Mouse (Mus musculus): ENCODE results near the gene Thyn1. TPM values are rescaled to one million over a fixed set of nuclear protein-coding genes. Genes with fewer than 3 reads are reported as not detected.
A peak's percentile ranks its signal among the peaks of the same experiment; 100 is the strongest.

The Thyn1 gene
- 146 and 151 TPM in 2 replicates for polyA plus RNA-seq (2015; fragmentation: Nextera tagmentation; extraction: Ambion mirVana)

- peak; percentile 100 for ATAC-seq (ENCODE audit: low FRiP score, low TSS enrichment)
Observed at GRCm38 (mm10) chr9:26999461-27000395, at the start of gene Thyn1, which contains the start of gene Acad8. Gene Thyn1 (plus strand): TSS chr9:26999710. Gene Acad8 (minus strand): TSS chr9:26999566.

DNA sequence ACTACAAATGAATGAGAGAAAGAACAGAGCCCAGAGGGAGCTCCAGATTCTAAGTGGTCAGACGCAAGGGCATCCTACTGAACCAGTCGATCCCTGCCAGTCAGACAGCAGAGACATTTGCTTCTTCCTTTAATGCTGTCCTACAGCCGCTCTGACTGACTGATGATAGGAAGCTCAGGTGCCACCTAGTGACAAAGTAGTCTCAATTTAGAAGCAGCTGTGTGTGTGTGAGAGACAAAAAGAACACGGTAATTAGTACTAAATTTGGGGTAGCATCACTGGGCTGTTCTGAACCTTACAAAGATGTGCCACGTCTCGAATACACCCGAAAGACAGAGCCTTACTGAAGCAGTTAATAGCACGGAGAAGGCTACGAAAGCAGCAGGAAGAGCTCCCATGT lies 21.8 kb upstream of the Thyn1 start:
- no peaks in the 10 kb centered on the region for H3K4me1 ChIP-seq (ENCODE audit: insufficient read depth, low read length)
- no peak overlapping the region for H3K27ac ChIP-seq (ENCODE audit: low read length)
- no peak for ATAC-seq (ENCODE audit: low FRiP score, low TSS enrichment)
- no peak overlapping the region for H3K9ac ChIP-seq (replicated peaks; ENCODE audit: low read length)
- no peak overlapping the region for H3K4me3 ChIP-seq (ENCODE audit: low read length)
- no peaks in the 10 kb centered on the region for H3K9me3 ChIP-seq (ENCODE audit: low read length)
- peaks cover 57% of the 10 kb centered on the region for H3K36me3 ChIP-seq (ENCODE audit: insufficient read depth, low read length)
- no peak overlapping the region for H3K4me2 ChIP-seq (replicated peaks; ENCODE audit: low read depth, low read length)
- H3K27me3 ChIP-seq (ENCODE audit: insufficient read depth, low read length), result no peaks in the 10 kb centered on the region
- WGBS, result 92% methylated on average over 9 of the region's 9 CpGs

More at GRCm38 (mm10) chr9:26999461-27000395, at the start of gene Thyn1, which contains the start of gene Acad8:
- no peaks in the 10 kb centered on the region for H3K27me3 ChIP-seq (ENCODE audit: insufficient read depth, low read length)
- peak within 1 kb of the TSS; percentile 76 for H3K4me3 ChIP-seq (ENCODE audit: low read length)
- H3K4me2 ChIP-seq (replicated peaks; ENCODE audit: low read depth, low read length), result peak within 1 kb of the TSS; percentile 82
- peaks cover 17% of the 10 kb centered on the region for H3K36me3 ChIP-seq (ENCODE audit: insufficient read depth, low read length)
- H3K9ac ChIP-seq (replicated peaks; ENCODE audit: low read length), result peak within 1 kb of the TSS; percentile 90
- H3K9me3 ChIP-seq (ENCODE audit: low read length), result no peaks in the 10 kb centered on the region
- peaks cover 19% of the 10 kb centered on the region for H3K4me1 ChIP-seq (ENCODE audit: insufficient read depth, low read length)
- under 1% methylated on average over 35 of the region's 35 CpGs for WGBS
- H3K27ac ChIP-seq (ENCODE audit: low read length), result peak within 1 kb of the TSS; percentile 70

DNA sequence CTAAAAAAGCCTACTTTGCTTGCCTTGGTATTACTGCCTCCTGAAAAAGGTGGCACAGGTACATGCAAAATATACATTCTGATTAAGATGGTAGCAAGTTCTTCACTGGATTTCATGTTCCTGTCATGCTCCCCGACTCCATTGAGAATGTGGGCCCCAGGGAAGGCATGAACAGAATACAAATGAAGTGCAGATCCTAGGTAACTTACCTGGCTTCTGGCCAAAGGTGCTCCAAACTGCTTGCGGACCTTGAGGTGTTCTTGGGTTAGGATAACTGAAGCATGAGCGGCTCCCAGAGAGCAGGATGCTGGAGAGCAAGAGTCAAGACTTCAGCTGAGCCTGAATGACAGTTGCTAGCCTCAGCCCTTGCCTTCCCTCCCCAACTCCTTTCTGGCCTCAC lies 20.7 kb upstream of the Thyn1 start:
- no peaks in the 10 kb centered on the region for H3K9me3 ChIP-seq (ENCODE audit: low read length)
- no peak overlapping the region for H3K4me2 ChIP-seq (replicated peaks; ENCODE audit: low read depth, low read length)
- no peak for ATAC-seq (ENCODE audit: low FRiP score, low TSS enrichment)
- no peak overlapping the region for H3K9ac ChIP-seq (replicated peaks; ENCODE audit: low read length)
- H3K27me3 ChIP-seq (ENCODE audit: insufficient read depth, low read length), result no peaks in the 10 kb centered on the region
- H3K36me3 ChIP-seq (ENCODE audit: insufficient read depth, low read length), result peaks cover 50% of the 10 kb centered on the region
- 77% methylated on average over 3 of the region's 3 CpGs for WGBS
- H3K4me1 ChIP-seq (ENCODE audit: insufficient read depth, low read length), result no peaks in the 10 kb centered on the region
- H3K27ac ChIP-seq (ENCODE audit: low read length), result no peak overlapping the region
- H3K4me3 ChIP-seq (ENCODE audit: low read length), result no peak overlapping the region

- ATAC-seq (ENCODE audit: low FRiP score, low TSS enrichment), result no peak
- H3K27me3 ChIP-seq (ENCODE audit: insufficient read depth, low read length), result no peaks in the 10 kb centered on the region
- no peak overlapping the region for H3K4me2 ChIP-seq (replicated peaks; ENCODE audit: low read depth, low read length)
- no peak overlapping the region for H3K9ac ChIP-seq (replicated peaks; ENCODE audit: low read length)
- H3K4me3 ChIP-seq (ENCODE audit: low read length), result no peak overlapping the region
- WGBS, result 87% methylated on average over 2 of the region's 2 CpGs
- H3K4me1 ChIP-seq (ENCODE audit: insufficient read depth, low read length), result no peaks in the 10 kb centered on the region
- no peaks in the 10 kb centered on the region for H3K9me3 ChIP-seq (ENCODE audit: low read length)
- H3K36me3 ChIP-seq (ENCODE audit: insufficient read depth, low read length), result peaks cover 35% of the 10 kb centered on the region
- H3K27ac ChIP-seq (ENCODE audit: low read length), result no peak overlapping the region
Observed at GRCm38 (mm10) chr9:26985090-26985613, 14.4 kb upstream of the Thyn1 start.

GRCm38 (mm10) chr9:26985668-26986277 lies 13.7 kb upstream of the Thyn1 start:
- Histone ChIP-seq H3K4me1 (ENCODE audit: insufficient read depth, low read length) (no peaks in the 10 kb centered on the region), H3K36me3 (ENCODE audit: insufficient read depth, low read length) (peaks cover 35% of the 10 kb centered on the region), H3K27me3 (ENCODE audit: insufficient read depth, low read length) (no peaks in the 10 kb centered on the region), H3K9me3 (ENCODE audit: low read length) (no peaks in the 10 kb centered on the region), H3K4me3 (ENCODE audit: low read length) (no peak overlapping the region), H3K27ac (ENCODE audit: low read length) (no peak overlapping the region), H3K9ac (replicated peaks; ENCODE audit: low read length) (no peak overlapping the region), H3K4me2 (replicated peaks; ENCODE audit: low read depth, low read length) (no peak overlapping the region)
- no peak for ATAC-seq (ENCODE audit: low FRiP score, low TSS enrichment)
- 96% methylated on average over 6 of the region's 6 CpGs for WGBS

DNA sequence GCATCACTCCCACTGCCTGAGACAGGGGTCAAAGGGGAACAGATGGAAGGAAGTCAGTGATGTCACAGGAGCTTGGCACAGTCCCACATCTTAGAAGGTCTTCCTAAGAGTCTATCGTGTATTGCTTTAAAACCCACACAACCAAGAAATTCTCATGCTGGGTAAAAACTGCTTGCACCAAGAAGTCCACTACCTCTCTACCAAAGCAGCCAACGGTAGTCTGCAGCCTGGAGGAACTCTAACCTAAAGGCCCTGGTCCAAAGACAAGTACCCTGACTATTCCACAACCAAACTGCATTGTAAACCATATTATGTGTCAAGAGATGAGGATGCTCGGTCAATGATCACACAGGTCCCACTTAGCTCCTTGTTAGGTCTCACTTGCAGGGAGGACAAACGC lies 9.3 kb upstream of the Thyn1 start:
- peaks cover 41% of the 10 kb centered on the region for H3K36me3 ChIP-seq (ENCODE audit: insufficient read depth, low read length)
- H3K9ac ChIP-seq (replicated peaks; ENCODE audit: low read length), result no peak overlapping the region
- 83% methylated on average over 4 of the region's 4 CpGs for WGBS
- ATAC-seq (ENCODE audit: low FRiP score, low TSS enrichment), result no peak
- no peak overlapping the region for H3K4me2 ChIP-seq (replicated peaks; ENCODE audit: low read depth, low read length)
- H3K9me3 ChIP-seq (ENCODE audit: low read length), result no peaks in the 10 kb centered on the region
- no peaks in the 10 kb centered on the region for H3K27me3 ChIP-seq (ENCODE audit: insufficient read depth, low read length)
- H3K4me3 ChIP-seq (ENCODE audit: low read length), result no peak overlapping the region
- no peak overlapping the region for H3K27ac ChIP-seq (ENCODE audit: low read length)
- peaks cover 4% of the 10 kb centered on the region for H3K4me1 ChIP-seq (ENCODE audit: insufficient read depth, low read length)

GRCm38 (mm10) chr9:26993118-26993517 lies 6.4 kb upstream of the Thyn1 start:
- H3K9me3 ChIP-seq (ENCODE audit: low read length), result no peaks in the 10 kb centered on the region
- no peak overlapping the region for H3K4me2 ChIP-seq (replicated peaks; ENCODE audit: low read depth, low read length)
- WGBS, result 93% methylated on average over 10 of the region's 10 CpGs
- H3K4me3 ChIP-seq (ENCODE audit: low read length), result no peak overlapping the region
- no peaks in the 10 kb centered on the region for H3K27me3 ChIP-seq (ENCODE audit: insufficient read depth, low read length)
- no peak for ATAC-seq (ENCODE audit: low FRiP score, low TSS enrichment)
- H3K9ac ChIP-seq (replicated peaks; ENCODE audit: low read length), result no peak overlapping the region
- no peak overlapping the region for H3K27ac ChIP-seq (ENCODE audit: low read length)
- H3K4me1 ChIP-seq (ENCODE audit: insufficient read depth, low read length), result peaks cover 5% of the 10 kb centered on the region
- H3K36me3 ChIP-seq (ENCODE audit: insufficient read depth, low read length), result peaks cover 29% of the 10 kb centered on the region

GRCm38 (mm10) chr9:26993900-26994299 lies 5.6 kb upstream of the Thyn1 start:
- ATAC-seq (ENCODE audit: low FRiP score, low TSS enrichment), result no peak
- Histone ChIP-seq H3K9ac (replicated peaks; ENCODE audit: low read length) (no peak overlapping the region), H3K27ac (ENCODE audit: low read length) (no peak overlapping the region), H3K4me1 (ENCODE audit: insufficient read depth, low read length) (peaks cover 7% of the 10 kb centered on the region), H3K4me2 (replicated peaks; ENCODE audit: low read depth, low read length) (no peak overlapping the region), H3K4me3 (ENCODE audit: low read length) (no peak overlapping the region), H3K27me3 (ENCODE audit: insufficient read depth, low read length) (no peaks in the 10 kb centered on the region), H3K9me3 (ENCODE audit: low read length) (no peaks in the 10 kb centered on the region), H3K36me3 (ENCODE audit: insufficient read depth, low read length) (peaks cover 29% of the 10 kb centered on the region)
- 50% methylated on average over 3 of the region's 3 CpGs for WGBS

DNA sequence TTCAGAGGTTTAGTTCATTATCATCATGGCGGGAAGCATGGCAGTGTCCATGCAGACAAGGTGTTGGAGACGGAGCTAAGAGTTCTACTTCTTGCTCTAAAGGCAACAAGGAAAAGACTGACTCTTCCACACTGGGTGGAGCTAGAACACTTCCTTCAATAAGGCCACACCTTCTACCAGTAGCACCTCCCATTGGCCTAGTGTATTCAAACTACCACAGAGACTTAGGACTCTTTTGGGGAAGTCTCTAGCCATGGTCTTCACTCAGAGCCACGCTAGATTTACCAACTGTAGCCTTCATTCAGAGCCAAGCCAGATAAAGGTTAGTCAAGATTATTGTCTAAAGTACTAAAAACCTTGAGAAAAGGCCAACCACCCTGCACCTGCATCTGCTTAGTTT lies 2.4 kb upstream of the Thyn1 start:
- ATAC-seq (ENCODE audit: low FRiP score, low TSS enrichment), result no peak
- H3K4me2 ChIP-seq (replicated peaks; ENCODE audit: low read depth, low read length), result no peak overlapping the region
- no peak overlapping the region for H3K9ac ChIP-seq (replicated peaks; ENCODE audit: low read length)
- H3K27ac ChIP-seq (ENCODE audit: low read length), result no peak overlapping the region
- H3K9me3 ChIP-seq (ENCODE audit: low read length), result no peaks in the 10 kb centered on the region
- 94% methylated on average over 3 of the region's 3 CpGs for WGBS
- H3K4me3 ChIP-seq (ENCODE audit: low read length), result no peak overlapping the region
- no peaks in the 10 kb centered on the region for H3K27me3 ChIP-seq (ENCODE audit: insufficient read depth, low read length)
- peaks cover 22% of the 10 kb centered on the region for H3K4me1 ChIP-seq (ENCODE audit: insufficient read depth, low read length)
- peaks cover 3% of the 10 kb centered on the region; the same call in 1 of the 2 replicates for H3K36me3 ChIP-seq (ENCODE audit: insufficient read depth, low read length)
